ENCODE assay signal across 8 mouse cellular contexts in the genomic region with DNA sequence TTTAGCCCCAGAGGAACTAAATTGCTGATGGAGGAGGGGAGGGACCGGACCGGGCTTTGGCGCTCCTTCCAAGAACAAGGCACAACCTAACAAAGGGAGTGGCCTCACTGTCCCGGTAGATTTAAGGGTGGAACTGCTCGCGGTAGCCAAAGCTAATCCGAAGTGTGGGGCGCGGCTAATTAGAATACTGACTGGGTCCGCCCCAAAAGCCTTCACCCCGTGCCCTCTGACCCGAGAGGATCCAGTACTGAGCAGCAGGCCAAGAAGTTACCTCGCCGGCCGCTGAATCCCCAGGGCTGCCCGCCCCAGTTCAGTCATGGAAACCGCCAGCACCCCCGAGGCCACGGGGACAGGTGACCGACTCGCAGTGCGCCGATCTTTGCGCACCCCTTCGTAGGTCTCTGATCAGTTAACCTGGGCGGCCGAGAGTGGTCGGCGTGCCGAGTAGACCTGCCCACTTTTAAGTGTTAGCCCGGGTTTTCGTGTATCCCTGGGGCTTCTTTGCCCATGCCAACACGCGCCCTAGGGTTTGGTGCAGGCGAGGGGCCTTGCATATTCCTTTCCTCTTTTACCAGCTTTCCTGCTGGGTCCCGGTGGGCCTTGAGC. TPM values are rescaled to one million over a fixed set of nuclear protein-coding genes. Genes with fewer than 3 reads are reported as not detected.
A peak's percentile ranks its signal among the peaks of the same experiment; 100 is the strongest.
DNase-seq lines count a peak whose midpoint lies in the region; ATAC-seq and TF ChIP-seq lines count a peak whose summit lies in the region.

A gene (plus strand): TSS at position 244 of the 606 bp plus-strand sequence.

- 0 out of 2 replicates have a peak, but pooled peaks cover 4% of the 10 kb centered on the region for H3K36me3 ChIP-seq in embryonic facial prominence, embryonic 13.5 days
- H3K36me3 ChIP-seq in heart, adult 2 months (ENCODE audit: control insufficient read depth, insufficient read depth, low read length), result no peaks in the 10 kb centered on the region
- H3K36me3 ChIP-seq in limb, embryonic 12.5 days, result peaks cover 2% of the 10 kb centered on the region
- 0 out of 2 replicates have a peak, but pooled peaks cover 4% of the 10 kb centered on the region for H3K36me3 ChIP-seq in midbrain, embryonic 14.5 days (ENCODE audit: control insufficient read depth, insufficient read depth, low read length)

- peak within 1 kb of the TSS; percentile 77 for H3K4me3 ChIP-seq in embryonic facial prominence, embryonic 13.5 days
- H3K4me3 ChIP-seq in heart, adult 2 months, result peak within 1 kb of the TSS; percentile 83
- H3K4me3 ChIP-seq in limb, embryonic 12.5 days (replicated peaks), result peak within 1 kb of the TSS; percentile 72
- peak within 1 kb of the TSS; percentile 52 for H3K4me3 ChIP-seq in midbrain, embryonic 14.5 days (replicated peaks; ENCODE audit: low read depth, low read length)

- peaks cover 2% of the 10 kb centered on the region; the same call in 1 of the 2 replicates for H3K79me2 ChIP-seq in heart, adult 2 months (replicated peaks; ENCODE audit: control insufficient read depth, insufficient read depth, low read length)

- peak; percentile 83 for DNase-seq in 3T3-L1 (ENCODE audit: low read depth, low spot score)
- DNase-seq in adrenal gland, postnatal 10 days, result peak; percentile 90
- DNase-seq in heart, adult 2 months, result peak; percentile 85 to 89
- peak; percentile 90 to 93 for DNase-seq in kidney, adult 8-10 months
- DNase-seq in midbrain, embryonic 14.5 days, result peak; percentile 54
- peak; percentile 88 to 91 for DNase-seq in spleen, postnatal 36 days (ENCODE audit: low spot score in 2 of 2)

- peak within 1 kb of the TSS; percentile 88 for H3K4me2 ChIP-seq in embryonic facial prominence, embryonic 13.5 days
- H3K4me2 ChIP-seq in limb, embryonic 12.5 days, result peak within 1 kb of the TSS; percentile 80
- H3K4me2 ChIP-seq in midbrain, embryonic 14.5 days (ENCODE audit: low read length), result peak within 1 kb of the TSS; percentile 94

- peak within 1 kb of the TSS; percentile 89 for H3K9ac ChIP-seq in embryonic facial prominence, embryonic 13.5 days
- H3K9ac ChIP-seq in heart, adult 2 months (ENCODE audit: low read depth, low read length), result peak within 1 kb of the TSS; percentile 70
- H3K9ac ChIP-seq in limb, embryonic 12.5 days (replicated peaks), result peak within 1 kb of the TSS; percentile 87
- H3K9ac ChIP-seq in midbrain, embryonic 14.5 days (replicated peaks; ENCODE audit: low read length), result peak within 1 kb of the TSS; percentile 81

- H3K9me3 ChIP-seq in embryonic facial prominence, embryonic 13.5 days, result no peaks in the 10 kb centered on the region
- no peaks in the 10 kb centered on the region for H3K9me3 ChIP-seq in limb, embryonic 12.5 days
- no peaks in the 10 kb centered on the region for H3K9me3 ChIP-seq in midbrain, embryonic 14.5 days (ENCODE audit: control insufficient read depth, low read length)

- peaks cover 33% of the 10 kb centered on the region for H3K4me1 ChIP-seq in embryonic facial prominence, embryonic 13.5 days
- peaks cover 5% of the 10 kb centered on the region for H3K4me1 ChIP-seq in heart, adult 2 months (ENCODE audit: control insufficient read depth, insufficient read depth, low read length)
- H3K4me1 ChIP-seq in limb, embryonic 12.5 days (replicated peaks), result peaks cover 38% of the 10 kb centered on the region
- H3K4me1 ChIP-seq in midbrain, embryonic 14.5 days (ENCODE audit: control insufficient read depth, insufficient read depth, low read length), result peaks cover 43% of the 10 kb centered on the region

- TF ChIP-seq EP300 in heart, adult 2 months (IDR thresholded peaks at IDR 0.05; ENCODE audit: insufficient read depth, low read depth, low read length), result 0 out of 2 replicates have a peak, but pooled peaks have one; percentile 54

- WGBS in embryonic facial prominence, embryonic 13.5 days, result under 1% methylated on average over 36 of the region's 36 CpGs
- WGBS in heart, adult 2 months, result under 1% methylated on average over 36 of the region's 36 CpGs
- under 1% methylated on average over 36 of the region's 36 CpGs for WGBS in limb, embryonic 12.5 days
- under 1% methylated on average over 36 of the region's 36 CpGs for WGBS in midbrain, embryonic 14.5 days

- H3K27ac ChIP-seq in embryonic facial prominence, embryonic 13.5 days, result peak within 1 kb of the TSS; percentile 98
- peak within 1 kb of the TSS; percentile 90 for H3K27ac ChIP-seq in heart, adult 2 months
- peak within 1 kb of the TSS; percentile 98 for H3K27ac ChIP-seq in limb, embryonic 12.5 days
- H3K27ac ChIP-seq in midbrain, embryonic 14.5 days (replicated peaks; ENCODE audit: low read depth, low read length), result peak within 1 kb of the TSS; percentile 92

- TF ChIP-seq CTCF in heart, adult 2 months (IDR thresholded peaks at IDR 0.05), result no peak

- ATAC-seq in embryonic facial prominence, embryonic 13.5 days (ENCODE audit: insufficient number of reproducible peaks, insufficient read depth, low FRiP score, low TSS enrichment, low read depth), result peak; percentile 67
- ATAC-seq in limb, embryonic 12.5 days (ENCODE audit: insufficient number of reproducible peaks, insufficient read depth, low FRiP score, low TSS enrichment, low read depth), result peak; percentile 46
- ATAC-seq in midbrain, embryonic 14.5 days (ENCODE audit: low FRiP score, low TSS enrichment), result peak; percentile 50

- peak; percentile 76 for TF ChIP-seq POLR2A in heart, adult 2 months (IDR thresholded peaks at IDR 0.05; ENCODE audit: insufficient read depth, low read depth, low read length)

- peaks cover 7% of the 10 kb centered on the region for H3K27me3 ChIP-seq in embryonic facial prominence, embryonic 13.5 days
- no peaks in the 10 kb centered on the region for H3K27me3 ChIP-seq in heart, adult 2 months (ENCODE audit: control insufficient read depth, insufficient read depth, low read length)
- peaks cover 20% of the 10 kb centered on the region for H3K27me3 ChIP-seq in limb, embryonic 12.5 days
- H3K27me3 ChIP-seq in midbrain, embryonic 14.5 days (ENCODE audit: control insufficient read depth, insufficient read depth, low read length), result peaks cover 26% of the 10 kb centered on the region

- intact Hi-C loops in heart, adult 2 months (cut with DNase I), result loop anchor here (1.0 to 10.0 kb wide), 4 partner anchors 31 to 1683 kb away; a partner anchor contains a TSS

RNA-seq across cellular contexts. Expression of the gene that starts here (rescaled TPM):
- 10 to 100 TPM; 24.3 to 26.3 TPM for total RNA-seq in adrenal gland, postnatal 10 days (2021)
- 43.2 and 47.9 TPM in 2 replicates for polyA plus RNA-seq in embryonic facial prominence, embryonic 13.5 days (2015; fragmentation: Nextera tagmentation; extraction: Ambion mirVana)
- 1 to 10 TPM; 8.6 to 9.4 TPM for total RNA-seq in heart, adult 2 months (2021)
- polyA plus RNA-seq in heart, adult 2 months (2012; rRNA removed), result 7.9 and 10.8 TPM in 2 replicates
- 54.2 and 55.2 TPM in 2 replicates for polyA plus RNA-seq in limb, embryonic 12.5 days (2016; fragmentation: Nextera tagmentation; extraction: Ambion mirVana)
- 46.7 and 60.0 TPM in 2 replicates for polyA plus RNA-seq in midbrain, embryonic 14.5 days (2014; fragmentation: Nextera tagmentation; extraction: Ambion mirVana)

Comparison
In these comparisons a context has a peak if more than half of its experiments do, and no peak if none do; other contexts are left out.
1. Peak in every context shown above with its lines: DNase-seq, ATAC-seq, H3K4me3 ChIP-seq and H3K27ac ChIP-seq.